Mouse (Mus musculus) retina, embryonic 14.5 days (tissue): Measurements from ENCODE around the gene Alkbh7.

Experiments used
- DNase-seq: peaks from one replicate; pipeline ENCODE4 v3.0.0-alpha.2; 2015; ENCODE audit warnings: low spot score

The Alkbh7 gene

DNA sequence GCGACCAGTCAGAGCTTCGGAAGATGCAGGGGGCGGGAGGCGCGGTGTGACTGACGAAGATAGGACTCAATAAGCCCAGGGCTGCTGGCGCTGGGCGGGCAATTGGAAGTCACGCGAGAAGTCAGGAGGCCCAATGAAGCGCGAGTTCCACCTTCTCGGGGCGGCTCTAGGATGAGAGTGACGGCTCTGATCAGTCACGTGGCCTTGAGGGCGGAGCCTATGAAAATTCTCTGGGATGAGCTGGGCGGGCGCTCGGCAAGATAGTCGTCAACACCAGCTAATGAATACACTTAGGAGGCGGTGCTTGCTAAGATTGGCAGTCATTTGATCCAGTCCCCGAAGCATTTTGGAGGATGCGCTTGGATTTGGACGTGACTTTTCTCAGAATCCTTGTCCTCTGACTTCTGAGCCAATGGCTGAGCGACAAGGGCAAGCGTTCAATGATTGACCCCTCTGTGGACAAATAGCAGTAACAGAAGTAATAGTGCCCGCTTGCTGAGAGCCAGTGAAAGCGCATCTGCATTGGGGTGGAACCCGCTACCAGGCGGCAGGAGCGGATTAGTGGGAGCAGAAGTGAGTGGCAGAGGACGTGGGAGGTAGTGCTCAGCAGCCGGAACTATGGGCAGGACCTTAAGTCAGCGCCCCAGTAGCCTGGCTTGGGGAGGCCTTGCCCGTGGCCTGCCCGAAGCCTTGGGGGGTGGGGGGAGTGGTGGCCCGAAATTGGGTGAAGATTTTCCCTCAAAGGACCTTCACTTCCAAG lies 34.7 kb downstream of the Alkbh7 start:
- peak; percentile 100 for DNase-seq

- no peak for DNase-seq
These were observed 35.7 kb downstream of the Alkbh7 start for GRCm38 (mm10) chr17:57032854-57033253.

GRCm38 (mm10) chr17:57038978-57039377 lies 41.8 kb downstream of the Alkbh7 start:
- DNase-seq: no peak

DNA sequence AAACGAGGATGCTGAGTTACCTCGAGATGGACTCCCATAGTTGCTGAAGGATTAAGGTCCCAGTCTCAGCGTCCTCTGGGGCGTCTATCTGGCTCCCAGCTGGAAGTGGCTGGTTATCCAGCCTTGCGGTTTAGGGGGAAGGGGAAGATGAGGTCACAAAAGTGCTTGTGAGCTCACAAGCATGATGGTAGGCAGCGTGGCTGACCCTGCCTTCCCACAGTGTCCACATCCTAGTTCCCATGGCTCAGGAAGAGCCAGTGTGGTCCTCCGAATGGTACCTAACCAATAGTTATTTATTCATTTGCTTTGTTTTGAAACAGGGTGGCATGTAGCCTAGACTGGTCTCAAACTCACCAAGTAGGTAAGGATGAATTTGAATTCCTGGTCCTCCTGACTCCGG lies 44.4 kb downstream of the Alkbh7 start, which contains the start of gene Slc25a41:
TSS of gene Slc25a41 (minus strand) at position 101 of the 400 bp plus-strand sequence.
- no peak for DNase-seq

DNA sequence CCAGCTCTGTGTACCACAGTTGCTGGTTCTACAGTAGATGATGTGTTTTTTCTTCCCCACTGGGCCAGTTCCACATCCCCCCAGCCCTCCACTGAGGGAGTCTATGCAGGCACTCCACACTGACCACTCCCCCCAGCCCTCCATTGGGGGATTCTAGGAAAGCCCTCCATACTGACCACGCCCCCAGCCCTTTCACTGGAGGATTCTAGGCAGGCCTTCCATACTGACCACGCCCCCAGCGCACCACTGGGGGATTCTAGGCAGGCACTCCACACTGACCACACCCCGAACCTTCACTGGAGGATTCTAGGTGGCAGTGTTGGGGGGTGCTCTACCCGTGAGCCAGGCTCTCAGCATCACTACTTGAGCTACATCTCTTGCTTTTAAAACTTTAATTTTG lies 50.3 kb downstream of the Alkbh7 start:
- DNase-seq: no peak

- DNase-seq: no peak
These were observed 51.7 kb downstream of the Alkbh7 start for GRCm38 (mm10) chr17:57048816-57049215.
